Mouse (Mus musculus) myocyte (in vitro differentiated cells): ENCODE data around the gene Fsd1l.

Experiments
- CEBPB ChIP-seq: IDR thresholded peaks from 2 replicates; pipeline ENCODE4 v1.6.1; 2011; ENCODE audit warnings: mild to moderate bottlenecking, moderate library complexity; ENCODE audit not compliant: poor library complexity, insufficient read depth, severe bottlenecking
- E2F4 ChIP-seq: IDR thresholded peaks from one replicate; pipeline ENCODE4 v1.6.1; 2011; ENCODE audit warnings: mild to moderate bottlenecking, control low read depth, moderate library complexity; ENCODE audit not compliant: insufficient read depth
- MAX ChIP-seq: IDR thresholded peaks from one replicate; pipeline ENCODE4 v1.6.1; 2011; ENCODE audit warnings: low read depth, mild to moderate bottlenecking, control low read depth
- POLR2A ChIP-seq: IDR thresholded peaks from one replicate; pipeline ENCODE4 v1.6.1; 2011; ENCODE audit warnings: low read depth, mild to moderate bottlenecking, control low read depth, moderate library complexity; ENCODE audit not compliant: insufficient read length
- POLR2AphosphoS2 ChIP-seq: IDR thresholded peaks from one replicate; pipeline ENCODE4 v1.6.1; 2011; ENCODE audit warnings: low read depth, control low read depth; ENCODE audit not compliant: insufficient read length
- REST ChIP-seq: IDR thresholded peaks from one replicate; pipeline ENCODE4 v1.6.1; 2011; ENCODE audit warnings: mild to moderate bottlenecking, control low read depth, moderate library complexity; ENCODE audit not compliant: insufficient read depth, insufficient read length
- TCF12 ChIP-seq: IDR thresholded peaks from one replicate; pipeline ENCODE4 v1.6.1; 2011; ENCODE audit warnings: mild to moderate bottlenecking, control low read depth; ENCODE audit not compliant: poor library complexity, insufficient read depth, severe bottlenecking
- USF1 ChIP-seq: IDR thresholded peaks from one replicate; pipeline ENCODE4 v1.6.1; 2011; ENCODE audit warnings: low read depth, mild to moderate bottlenecking, control low read depth, moderate library complexity

GRCm38 (mm10) chr4:53587676-53588075, 43.6 kb upstream of the Fsd1l start:
- no peak for TF ChIP-seq POLR2A
- no peak for TF ChIP-seq TCF12
- no peak for TF ChIP-seq MAX
- no peak for TF ChIP-seq E2F4
- no peak for TF ChIP-seq CEBPB
- TF ChIP-seq USF1: no peak
- TF ChIP-seq POLR2AphosphoS2: no peak
- TF ChIP-seq REST: no peak
